Mouse (Mus musculus) E14TG2a.4 (cell line): ENCODE data around the gene Prdx1.

Experiments
- CTCF ChIP-seq: conservative IDR thresholded peaks from 2 replicates; pipeline ENCODE4 v1.5.1; 2014; ENCODE audit warnings: low read length
- NANOG ChIP-seq: IDR thresholded peaks from 2 replicates; pipeline ENCODE4 v1.6.1; 2014; ENCODE audit warnings: borderline replicate concordance, low read length, mixed read lengths
- POU5F1 ChIP-seq: IDR thresholded peaks from 2 replicates; pipeline ENCODE4 v1.6.1; 2014; ENCODE audit warnings: low read length, borderline replicate concordance

GRCm38 (mm10) chr4:116708791-116709390, 23.5 kb downstream of the Prdx1 start:
- TF ChIP-seq CTCF: no peak
- no peak for TF ChIP-seq POU5F1
- no peak for TF ChIP-seq NANOG
